Mouse (Mus musculus) G1E (cell line): ENCODE results near the gene Plekhg4.

Experiments used
- CTCF ChIP-seq: IDR thresholded peaks from 2 replicates; pipeline ENCODE4 v1.5.1; 2012; ENCODE audit warnings: low read depth, low read length, inconsistent platforms, mixed read lengths
- GATA2 ChIP-seq: IDR thresholded peaks from 2 replicates; pipeline ENCODE4 v1.6.1; 2012; ENCODE audit warnings: low read depth, low read length, inconsistent platforms, borderline replicate concordance
- POLR2AphosphoS5 ChIP-seq: IDR thresholded peaks from 2 replicates; pipeline ENCODE4 v1.6.1; 2012; ENCODE audit warnings: low read depth, low read length, inconsistent platforms; ENCODE audit not compliant: insufficient replicate concordance
- TAL1 ChIP-seq: conservative IDR thresholded peaks from 2 replicates; pipeline ENCODE4 v1.6.1; 2012; ENCODE audit warnings: low read depth, low read length, inconsistent platforms, mixed read lengths

GRCm38 (mm10) chr8:105342768-105343167, 30.3 kb upstream of the Plekhg4 start:
- TF ChIP-seq CTCF: no peak
- TF ChIP-seq GATA2: no peak
- no peak for TF ChIP-seq TAL1
- no peak for TF ChIP-seq POLR2AphosphoS5
